Mouse (Mus musculus): ENCODE measurements around the gene Myh9. TPM values are rescaled to one million over a fixed set of nuclear protein-coding genes. Genes with fewer than 3 reads are reported as not detected.
"Not testable (repeated sequence)": the region's sequence is repeated elsewhere in the genome, so short reads cannot be mapped to it uniquely, and the experiment has no call there.

The Myh9 gene
- polyA plus RNA-seq, 1 experiment from 2014 or later, result 32.0 TPM

GRCm38 (mm10) chr15:77847826-77848225 lies 5.9 kb upstream of the Myh9 start:
- no peaks in the 10 kb centered on the region for H3K4me1 ChIP-seq
- no peaks in the 10 kb centered on the region for H3K36me3 ChIP-seq
- no peaks in the 10 kb centered on the region for H3K27me3 ChIP-seq
- H3K27ac ChIP-seq, result no peak overlapping the region
- no peak overlapping the region for H3K9ac ChIP-seq
- H3K9me3 ChIP-seq (replicated peaks), result no peaks in the 10 kb centered on the region
- WGBS, result 71% methylated on average over 3 of the region's 3 CpGs
- H3K4me3 ChIP-seq, result no peak overlapping the region
- ATAC-seq (ENCODE audit: low FRiP score), result no peak
- H3K4me2 ChIP-seq (replicated peaks), result no peak overlapping the region

GRCm38 (mm10) chr15:77847108-77847507 lies 5.1 kb upstream of the Myh9 start:
- ATAC-seq (ENCODE audit: low FRiP score), result no peak
- no peaks in the 10 kb centered on the region for H3K4me1 ChIP-seq
- 84% methylated on average over 3 of the region's 3 CpGs for WGBS

GRCm38 (mm10) chr15:77845931-77846595 lies 4.1 kb upstream of the Myh9 start:
- H3K9me3 ChIP-seq (replicated peaks); H3K4me2 ChIP-seq (replicated peaks); H3K9ac ChIP-seq; H3K4me3 ChIP-seq; H3K27me3 ChIP-seq; ATAC-seq (ENCODE audit: low FRiP score); H3K27ac ChIP-seq; H3K36me3 ChIP-seq; H3K4me1 ChIP-seq: not testable (repeated sequence)
- 90% methylated on average over 11 of the region's 11 CpGs for WGBS

More at GRCm38 (mm10) chr15:77847108-77847507, 5.1 kb upstream of the Myh9 start:
- H3K9me3 ChIP-seq (replicated peaks), result no peaks in the 10 kb centered on the region
- H3K4me3 ChIP-seq, result no peak overlapping the region
- no peaks in the 10 kb centered on the region for H3K27me3 ChIP-seq
- no peak overlapping the region for H3K4me2 ChIP-seq (replicated peaks)
- no peaks in the 10 kb centered on the region for H3K36me3 ChIP-seq
- H3K27ac ChIP-seq, result no peak overlapping the region
- no peak overlapping the region for H3K9ac ChIP-seq

- 91% methylated on average over 16 of the region's 16 CpGs for WGBS
- Histone ChIP-seq H3K9me3 (replicated peaks) (no peaks in the 10 kb centered on the region), H3K27ac (no peak overlapping the region), H3K4me2 (replicated peaks) (no peak overlapping the region), H3K4me3 (no peak overlapping the region), H3K27me3 (no peaks in the 10 kb centered on the region), H3K36me3 (no peaks in the 10 kb centered on the region), H3K9ac (no peak overlapping the region), H3K4me1 (peaks cover 9% of the 10 kb centered on the region)
- no peak for ATAC-seq (ENCODE audit: low FRiP score)
Measured at GRCm38 (mm10) chr15:77844955-77845635, 3.1 kb upstream of the Myh9 start.

GRCm38 (mm10) chr15:77844048-77844447 lies 2.1 kb upstream of the Myh9 start:
- no peak overlapping the region for H3K27ac ChIP-seq
- 77% methylated on average over 6 of the region's 6 CpGs for WGBS

GRCm38 (mm10) chr15:77843494-77844041 lies 1.6 kb upstream of the Myh9 start:
- ATAC-seq (ENCODE audit: low FRiP score); H3K9me3 ChIP-seq (replicated peaks); H3K27me3 ChIP-seq; H3K27ac ChIP-seq; H3K4me3 ChIP-seq; H3K36me3 ChIP-seq; H3K9ac ChIP-seq; H3K4me2 ChIP-seq (replicated peaks): not testable (repeated sequence)
- H3K4me1 ChIP-seq, result peaks cover 23% of the 10 kb centered on the region
- WGBS, result 67% methylated on average over 13 of the region's 13 CpGs

More at GRCm38 (mm10) chr15:77844048-77844447, 2.1 kb upstream of the Myh9 start:
- ATAC-seq (ENCODE audit: low FRiP score), result no peak
- Histone ChIP-seq H3K4me1 (peaks cover 20% of the 10 kb centered on the region), H3K4me2 (replicated peaks) (no peak overlapping the region), H3K27me3 (no peaks in the 10 kb centered on the region), H3K4me3 (no peak overlapping the region), H3K9ac (no peak overlapping the region), H3K9me3 (replicated peaks) (no peaks in the 10 kb centered on the region), H3K36me3 (no peaks in the 10 kb centered on the region)

GRCm38 (mm10) chr15:77843046-77843445 lies 1.1 kb upstream of the Myh9 start:
- WGBS, result 40% methylated on average over 2 of the region's 2 CpGs

GRCm38 (mm10) chr15:77841361-77842046 lies 471 bp downstream of the Myh9 start:
- Histone ChIP-seq H3K27ac (peak overlapping the region; percentile 86), H3K27me3 (no peaks in the 10 kb centered on the region), H3K9me3 (replicated peaks) (no peaks in the 10 kb centered on the region), H3K4me3 (peak overlapping the region; percentile 74), H3K4me2 (replicated peaks) (peak overlapping the region; percentile 96), H3K36me3 (no peaks in the 10 kb centered on the region), H3K4me1 (peaks cover 36% of the 10 kb centered on the region), H3K9ac (peak overlapping the region; percentile 84)
- peak; percentile 67 for ATAC-seq (ENCODE audit: low FRiP score)
- WGBS, result under 1% methylated on average over 79 of the region's 80 CpGs

More at GRCm38 (mm10) chr15:77843046-77843445, 1.1 kb upstream of the Myh9 start:
- Histone ChIP-seq H3K4me1 (peaks cover 28% of the 10 kb centered on the region), H3K4me3 (no peak overlapping the region; the same call in 1 of the 2 replicates), H3K27me3 (no peaks in the 10 kb centered on the region), H3K27ac (no peak overlapping the region), H3K4me2 (replicated peaks) (peak overlapping the region; percentile 55), H3K9me3 (replicated peaks) (no peaks in the 10 kb centered on the region), H3K9ac (no peak overlapping the region), H3K36me3 (no peaks in the 10 kb centered on the region)
- no peak for ATAC-seq (ENCODE audit: low FRiP score)

- no peaks in the 10 kb centered on the region for H3K27me3 ChIP-seq
- WGBS, result 5% methylated on average over 36 of the region's 36 CpGs
- H3K4me3 ChIP-seq, result peak overlapping the region; percentile 74
- H3K9me3 ChIP-seq (replicated peaks), result no peaks in the 10 kb centered on the region
- H3K4me1 ChIP-seq, result peaks cover 44% of the 10 kb centered on the region
- H3K9ac ChIP-seq, result peak overlapping the region; percentile 84
- H3K4me2 ChIP-seq (replicated peaks), result peak overlapping the region; percentile 96
- no peak for ATAC-seq (ENCODE audit: low FRiP score)
- no peaks in the 10 kb centered on the region for H3K36me3 ChIP-seq
- H3K27ac ChIP-seq, result peak overlapping the region; percentile 86; the same call in 1 of the 2 replicates
Measured at GRCm38 (mm10) chr15:77840450-77841360, 1.3 kb downstream of the Myh9 start.

GRCm38 (mm10) chr15:77839529-77840286 lies 2.3 kb downstream of the Myh9 start:
- H3K4me3 ChIP-seq, result peak overlapping the region; percentile 74; the same call in 1 of the 2 replicates
- no peak for ATAC-seq (ENCODE audit: low FRiP score)
- no peaks in the 10 kb centered on the region for H3K9me3 ChIP-seq (replicated peaks)
- H3K27ac ChIP-seq, result no peak overlapping the region
- H3K27me3 ChIP-seq, result no peaks in the 10 kb centered on the region
- peaks cover 44% of the 10 kb centered on the region for H3K4me1 ChIP-seq
- 13% methylated on average over 10 of the region's 10 CpGs for WGBS
- H3K36me3 ChIP-seq, result no peaks in the 10 kb centered on the region
- H3K4me2 ChIP-seq (replicated peaks), result peak overlapping the region; percentile 96
- peak overlapping the region; percentile 43 for H3K9ac ChIP-seq
